Mouse (Mus musculus) hindbrain, embryonic 15.5 days (tissue): ENCODE measurements around the gene Olfr114. TPM values are rescaled to one million over a fixed set of nuclear protein-coding genes. Genes with fewer than 3 reads are reported as not detected.

Source experiments
- ATAC-seq: fragments of 200-750 bp; cut with Nextera tagmentation; 2 replicates; pipeline ENCODE4 v1.8.0; 2017; ENCODE audit warnings: low read depth, moderate number of reproducible peaks, moderate TSS enrichment; ENCODE audit not compliant: low FRiP score
- H3K27ac ChIP-seq: fragments of 300-500 bp; sonication (generic); replicated peaks from 2 replicates; pipeline ENCODE4 v1.5.1; 2015; ENCODE audit warnings: mild to moderate bottlenecking, inconsistent platforms
- H3K27me3 ChIP-seq: fragments of 300-500 bp; sonication (generic); 2 replicates; pipeline ENCODE4 v1.6.1; 2015; ENCODE audit warnings: control low read depth, inconsistent platforms
- H3K36me3 ChIP-seq: fragments of 300-500 bp; sonication (generic); 2 replicates; pipeline ENCODE4 v1.6.1; 2015; ENCODE audit warnings: control low read depth, inconsistent platforms
- H3K4me1 ChIP-seq: fragments of 300-500 bp; sonication (generic); replicated peaks from 2 replicates; pipeline ENCODE4 v1.6.1; 2015; ENCODE audit warnings: control low read depth, inconsistent platforms
- H3K4me2 ChIP-seq: fragments of 300-500 bp; sonication (generic); 2 replicates; pipeline ENCODE4 v1.6.1; 2015; ENCODE audit warnings: moderate library complexity, mild to moderate bottlenecking, inconsistent platforms
- H3K4me3 ChIP-seq: fragments of 300-500 bp; sonication (generic); 2 replicates; pipeline ENCODE4 v1.5.1; 2015; ENCODE audit warnings: mild to moderate bottlenecking, inconsistent platforms
- H3K9ac ChIP-seq: fragments of 300-500 bp; sonication (generic); 2 replicates; pipeline ENCODE4 v1.6.1; 2015; ENCODE audit warnings: inconsistent platforms
- H3K9me3 ChIP-seq: fragments of 300-500 bp; sonication (generic); 2 replicates; pipeline ENCODE4 v1.6.1; 2016; ENCODE audit warnings: control low read depth, inconsistent platforms
- WGBS: fragments of 180-500 bp; shearing (Covaris S2); methylation state at CpG from one replicate; pipeline ENCODE4 v1.1.7; 2015; 5-methylcytosine and 5-hydroxymethylcytosine counted together
- polyA plus RNA-seq: library from polyadenylated mRNA; unstranded; fragments of >200 nt; fragmentation: Nextera tagmentation; extraction: Ambion mirVana; gene quantifications from 2 replicates; pipeline ENCODE4 v1.2.1, GENCODE M21; 2015

Gene Olfr114
- not detected in 2 replicates for polyA plus RNA-seq

GRCm38 (mm10) chr17:37592643-37593042 lies at the start of gene Olfr114:
Olfr114 (minus strand) TSS chr17:37592743.
- no peaks in the 10 kb centered on the region for H3K36me3 ChIP-seq
- H3K9me3 ChIP-seq, result no peaks in the 10 kb centered on the region
- H3K4me1 ChIP-seq, result no peaks in the 10 kb centered on the region
- H3K9ac ChIP-seq, result no peak within 1 kb of the TSS
- H3K4me2 ChIP-seq, result no peak within 1 kb of the TSS
- no peak within 1 kb of the TSS for H3K4me3 ChIP-seq
- H3K27ac ChIP-seq, result no peak within 1 kb of the TSS
- ATAC-seq, result no peak
- H3K27me3 ChIP-seq, result no peaks in the 10 kb centered on the region

- Histone ChIP-seq H3K27me3 (no peaks in the 10 kb centered on the region), H3K9ac (no peak within 1 kb of the TSS), H3K4me3 (no peak within 1 kb of the TSS), H3K36me3 (no peaks in the 10 kb centered on the region), H3K4me1 (no peaks in the 10 kb centered on the region), H3K4me2 (no peak within 1 kb of the TSS), H3K9me3 (0 out of 2 replicates have a peak, but pooled peaks cover 3% of the 10 kb centered on the region), H3K27ac (no peak within 1 kb of the TSS)
- WGBS, result 83% methylated on average over 2 of the region's 2 CpGs
- no peak for ATAC-seq
These were observed 34.5 kb upstream of the Olfr114 start, which contains the start of the genes Olfr115 and Olfr116 for GRCm38 (mm10) chr17:37627009-37627408. Olfr115 (minus strand) TSS chr17:37627109. Olfr116 (minus strand) TSS chr17:37627199.

- Histone ChIP-seq H3K36me3 (no peaks in the 10 kb centered on the region), H3K27me3 (no peaks in the 10 kb centered on the region), H3K4me3 (no peak within 1 kb of the TSS), H3K4me2 (no peak within 1 kb of the TSS), H3K27ac (no peak within 1 kb of the TSS), H3K9me3 (no peaks in the 10 kb centered on the region), H3K4me1 (no peaks in the 10 kb centered on the region), H3K9ac (no peak within 1 kb of the TSS)
- no peak for ATAC-seq
These were observed 15.0 kb downstream of the Olfr114 start, which contains the start of gene Olfr113 for GRCm38 (mm10) chr17:37577563-37577962. Olfr113 (minus strand) TSS chr17:37577663.

- no peak within 1 kb of the TSS for H3K4me2 ChIP-seq
- no peak within 1 kb of the TSS for H3K9ac ChIP-seq
- no peak for ATAC-seq
- no peaks in the 10 kb centered on the region for H3K27me3 ChIP-seq
- no peaks in the 10 kb centered on the region for H3K4me1 ChIP-seq
- no peaks in the 10 kb centered on the region for H3K36me3 ChIP-seq
- H3K9me3 ChIP-seq, result no peaks in the 10 kb centered on the region
- no peak within 1 kb of the TSS for H3K4me3 ChIP-seq
- no peak within 1 kb of the TSS for H3K27ac ChIP-seq
These were observed 23.2 kb downstream of the Olfr114 start, which contains the start of gene Olfr112 for GRCm38 (mm10) chr17:37569351-37569750. Olfr112 (minus strand) TSS chr17:37569451.

GRCm38 (mm10) chr17:37558913-37559615 lies 33.5 kb downstream of the Olfr114 start:
- ATAC-seq, result no peak
- Histone ChIP-seq H3K9ac (no peak overlapping the region), H3K4me3 (no peak overlapping the region), H3K4me2 (no peak overlapping the region), H3K36me3 (no peaks in the 10 kb centered on the region), H3K9me3 (no peaks in the 10 kb centered on the region), H3K27me3 (no peaks in the 10 kb centered on the region), H3K27ac (no peak overlapping the region), H3K4me1 (no peaks in the 10 kb centered on the region)
- WGBS, result 55% methylated on average over 1 of the region's 1 CpGs

GRCm38 (mm10) chr17:37543800-37544435 lies 48.6 kb downstream of the Olfr114 start:
- Histone ChIP-seq H3K4me2 (no peak overlapping the region), H3K4me3 (no peak overlapping the region), H3K27ac (no peak overlapping the region), H3K27me3 (no peaks in the 10 kb centered on the region), H3K9ac (no peak overlapping the region), H3K36me3 (no peaks in the 10 kb centered on the region), H3K9me3 (no peaks in the 10 kb centered on the region), H3K4me1 (no peaks in the 10 kb centered on the region)
- 63% methylated on average over 3 of the region's 3 CpGs for WGBS
- ATAC-seq, result peak; percentile 48; the same call in 1 of the 2 replicates

- Histone ChIP-seq H3K4me2 (no peak overlapping the region), H3K27me3 (no peaks in the 10 kb centered on the region), H3K4me3 (no peak overlapping the region), H3K4me1 (no peaks in the 10 kb centered on the region), H3K27ac (no peak overlapping the region), H3K9me3 (no peaks in the 10 kb centered on the region), H3K9ac (no peak overlapping the region), H3K36me3 (no peaks in the 10 kb centered on the region)
- 68% methylated on average over 4 of the region's 4 CpGs for WGBS
- ATAC-seq, result no peak
These were observed 51.0 kb downstream of the Olfr114 start for GRCm38 (mm10) chr17:37541454-37542119.

Other genes starting within 250 kb of the Olfr114 start
- gene Olfr104-ps, start 233.2 kb downstream of the Olfr114 start, polyA plus RNA-seq, result not detected in 2 replicates
- not detected in 2 replicates for gene Olfr105-ps, start 213.7 kb downstream of the Olfr114 start, polyA plus RNA-seq
- gene Olfr106-ps, start 202.3 kb downstream of the Olfr114 start, polyA plus RNA-seq, result not detected in 2 replicates
- not detected in 2 replicates for gene Olfr107, start 193.5 kb downstream of the Olfr114 start, polyA plus RNA-seq
- not detected in 2 replicates for gene Olfr108, start 147.3 kb downstream of the Olfr114 start, polyA plus RNA-seq
- not detected in 2 replicates for gene Olfr109, start 133.8 kb downstream of the Olfr114 start, polyA plus RNA-seq
- gene H2-M2, start 109.2 kb downstream of the Olfr114 start, polyA plus RNA-seq, result not detected in 2 replicates
- gene Olfr110, start 100.3 kb downstream of the Olfr114 start, polyA plus RNA-seq, result not detected in 2 replicates
- gene Olfr111, start 84.7 kb downstream of the Olfr114 start, polyA plus RNA-seq, result not detected in 2 replicates
- not detected in 2 replicates for gene Olfr112, start 23.3 kb downstream of the Olfr114 start, polyA plus RNA-seq
- not detected in 2 replicates for gene Olfr113, start 15.1 kb downstream of the Olfr114 start, polyA plus RNA-seq
- not detected in 2 replicates for gene Olfr115, start 34.4 kb upstream of the Olfr114 start, polyA plus RNA-seq
- not detected in 2 replicates for gene Olfr116, start 34.5 kb upstream of the Olfr114 start, polyA plus RNA-seq
- not detected in 2 replicates for gene Olfr117, start 71.0 kb upstream of the Olfr114 start, polyA plus RNA-seq
- gene Olfr118, start 74.2 kb upstream of the Olfr114 start, polyA plus RNA-seq, result not detected in 2 replicates
- not detected in 2 replicates for gene Olfr119, start 103.8 kb upstream of the Olfr114 start, polyA plus RNA-seq
- not detected in 2 replicates for gene Olfr120, start 129.1 kb upstream of the Olfr114 start, polyA plus RNA-seq
- gene Olfr121, start 156.1 kb upstream of the Olfr114 start, polyA plus RNA-seq, result not detected in 2 replicates
- not detected in 2 replicates for gene Olfr122, start 175.9 kb upstream of the Olfr114 start, polyA plus RNA-seq
- gene Olfr123, start 200.8 kb upstream of the Olfr114 start, polyA plus RNA-seq, result not detected in 2 replicates
- gene Olfr124, start 207.1 kb upstream of the Olfr114 start, polyA plus RNA-seq, result not detected in 2 replicates
- gene Olfr125, start 240.2 kb upstream of the Olfr114 start, polyA plus RNA-seq, result not detected in 2 replicates